Mouse (Mus musculus) kidney, embryonic 14.5 days (tissue): Measurements from ENCODE around the gene Ppp1r16b. TPM values are rescaled to one million over a fixed set of nuclear protein-coding genes. Genes with fewer than 3 reads are reported as not detected.

ENCODE experiments used
- ATAC-seq: fragments of 200-750 bp; cut with Nextera tagmentation; 2 replicates; pipeline ENCODE4 v1.8.0; 2017; ENCODE audit warnings: moderate number of reproducible peaks, mild to moderate bottlenecking, moderate TSS enrichment, moderate library complexity; ENCODE audit not compliant: low FRiP score, low TSS enrichment
- H3K27ac ChIP-seq: fragments of 300-500 bp; sonication (generic); 2 replicates; pipeline ENCODE4 v1.5.1; 2014; ENCODE audit warnings: low read depth, mild to moderate bottlenecking, low read length, moderate library complexity, mixed read lengths
- H3K27me3 ChIP-seq: fragments of 300-500 bp; sonication (generic); 2 replicates; pipeline ENCODE4 v1.6.1; 2014; ENCODE audit warnings: mild to moderate bottlenecking, low read length; ENCODE audit not compliant: control insufficient read depth, insufficient read depth
- H3K36me3 ChIP-seq: fragments of 300-500 bp; sonication (generic); 2 replicates; pipeline ENCODE4 v1.6.1; 2014; ENCODE audit warnings: low read length, mixed read lengths; ENCODE audit not compliant: control insufficient read depth, insufficient read depth
- H3K4me1 ChIP-seq: fragments of 300-500 bp; sonication (generic); 2 replicates; pipeline ENCODE4 v1.6.1; 2014; ENCODE audit warnings: low read length, mixed read lengths; ENCODE audit not compliant: control insufficient read depth, insufficient read depth
- H3K4me2 ChIP-seq: fragments of 300-500 bp; sonication (generic); replicated peaks from 2 replicates; pipeline ENCODE4 v1.6.1; 2014; ENCODE audit warnings: low read depth, mild to moderate bottlenecking, low read length
- H3K4me3 ChIP-seq: fragments of 300-500 bp; sonication (generic); 2 replicates; pipeline ENCODE4 v1.5.1; 2014; ENCODE audit warnings: mild to moderate bottlenecking, low read length
- H3K9ac ChIP-seq: fragments of 300-500 bp; sonication (generic); 2 replicates; pipeline ENCODE4 v1.6.1; 2014; ENCODE audit warnings: low read depth, mild to moderate bottlenecking, low read length, moderate library complexity
- H3K9me3 ChIP-seq: fragments of 300-500 bp; sonication (generic); 2 replicates; pipeline ENCODE4 v1.6.1; 2016; ENCODE audit warnings: low read length; ENCODE audit not compliant: control insufficient read depth
- WGBS: fragments of 180-500 bp; shearing (Covaris S2); extraction: QIAGEN DNeasy Blood & Tissue Kit; methylation state at CpG from one replicate; pipeline ENCODE4 v1.1.7; 2014; 5-methylcytosine and 5-hydroxymethylcytosine counted together
- polyA plus RNA-seq: library from polyadenylated mRNA; unstranded; fragments of >200 nt; fragmentation: Nextera tagmentation; extraction: Ambion mirVana; gene quantifications from 2 replicates; pipeline ENCODE4 v1.2.1, GENCODE M21; 2014

The Ppp1r16b gene
- polyA plus RNA-seq, 1 experiment from 2014 or later, result 17.3 TPM

- Histone ChIP-seq H3K4me2 (no peak overlapping the region), H3K27me3 (no peaks in the 10 kb centered on the region), H3K4me3 (no peak overlapping the region), H3K9ac (no peak overlapping the region), H3K36me3 (no peaks in the 10 kb centered on the region), H3K9me3 (0 out of 2 replicates have a peak, but pooled peaks cover 2% of the 10 kb centered on the region), H3K4me1 (no peaks in the 10 kb centered on the region), H3K27ac (no peak overlapping the region)
- WGBS, result 93% methylated on average over 6 of the region's 6 CpGs
- ATAC-seq, result no peak
Observed at GRCm38 (mm10) chr2:158705529-158705928, 40.3 kb downstream of the Ppp1r16b start.

DNA sequence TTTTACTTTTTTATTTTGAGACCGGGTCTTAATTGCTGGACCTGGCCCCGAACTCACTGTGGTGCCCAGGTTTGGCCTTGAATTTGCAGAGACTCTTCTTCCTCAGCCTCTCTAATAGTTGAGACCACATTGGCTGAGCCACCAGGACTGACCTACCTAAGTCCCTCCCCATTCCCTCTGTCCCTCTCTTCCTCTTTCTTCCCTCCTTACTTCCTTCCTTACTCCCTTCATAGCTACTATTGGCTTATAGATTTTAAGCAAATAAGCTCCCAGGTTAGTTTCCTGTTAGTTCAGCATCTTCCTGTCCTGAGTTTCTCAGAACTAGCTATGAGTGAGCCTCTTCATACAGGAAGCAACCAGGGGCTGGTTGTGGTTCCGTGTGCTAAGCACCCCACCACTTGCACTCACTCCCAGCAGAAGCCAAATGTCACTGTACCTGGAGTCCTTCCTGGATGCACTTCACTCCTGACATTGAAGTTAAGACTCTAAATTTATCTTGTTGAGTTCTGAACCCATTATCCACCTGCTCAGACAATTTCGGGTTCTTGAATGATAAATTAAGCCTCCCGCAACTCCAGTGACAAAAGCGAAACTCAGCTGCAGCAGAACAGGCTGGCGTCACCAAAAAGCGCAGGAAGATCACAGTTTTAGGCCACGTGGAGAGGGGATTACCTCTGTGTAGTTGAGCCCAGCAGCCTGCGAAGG, 41.7 kb downstream of the Ppp1r16b start:
- WGBS, result 91% methylated on average over 10 of the region's 10 CpGs
- Histone ChIP-seq H3K4me2 (no peak overlapping the region), H3K9ac (no peak overlapping the region), H3K4me3 (no peak overlapping the region), H3K36me3 (no peaks in the 10 kb centered on the region), H3K9me3 (0 out of 2 replicates have a peak, but pooled peaks cover 2% of the 10 kb centered on the region), H3K27ac (no peak overlapping the region), H3K4me1 (no peaks in the 10 kb centered on the region), H3K27me3 (no peaks in the 10 kb centered on the region)
- ATAC-seq, result no peak

GRCm38 (mm10) chr2:158708121-158708520, 42.9 kb downstream of the Ppp1r16b start:
- Histone ChIP-seq H3K27ac (no peak overlapping the region), H3K4me1 (0 out of 2 replicates have a peak, but pooled peaks cover 3% of the 10 kb centered on the region), H3K27me3 (no peaks in the 10 kb centered on the region), H3K9me3 (0 out of 2 replicates have a peak, but pooled peaks cover 2% of the 10 kb centered on the region), H3K36me3 (no peaks in the 10 kb centered on the region), H3K4me3 (no peak overlapping the region), H3K9ac (no peak overlapping the region), H3K4me2 (no peak overlapping the region)
- 93% methylated on average over 12 of the region's 12 CpGs for WGBS
- ATAC-seq, result no peak

- Histone ChIP-seq H3K27ac (no peak overlapping the region), H3K4me1 (0 out of 2 replicates have a peak, but pooled peaks cover 3% of the 10 kb centered on the region), H3K4me3 (no peak overlapping the region), H3K4me2 (no peak overlapping the region), H3K9me3 (no peaks in the 10 kb centered on the region), H3K9ac (no peak overlapping the region), H3K27me3 (no peaks in the 10 kb centered on the region), H3K36me3 (no peaks in the 10 kb centered on the region)
- 0 out of 2 replicates have a peak, but pooled peaks have one; percentile 43 for ATAC-seq
- WGBS, result 46% methylated on average over 12 of the region's 12 CpGs
Observed at GRCm38 (mm10) chr2:158711929-158712751, 46.9 kb downstream of the Ppp1r16b start.

GRCm38 (mm10) chr2:158714826-158715225, 49.6 kb downstream of the Ppp1r16b start:
- no peak overlapping the region for H3K4me2 ChIP-seq
- H3K36me3 ChIP-seq, result no peaks in the 10 kb centered on the region
- H3K27ac ChIP-seq, result no peak overlapping the region
- no peak for ATAC-seq
- 0 out of 2 replicates have a peak, but pooled peaks cover 3% of the 10 kb centered on the region for H3K4me1 ChIP-seq
- no peak overlapping the region for H3K9ac ChIP-seq
- WGBS, result 81% methylated on average over 6 of the region's 6 CpGs
- H3K4me3 ChIP-seq, result no peak overlapping the region
- no peaks in the 10 kb centered on the region for H3K27me3 ChIP-seq
- no peaks in the 10 kb centered on the region for H3K9me3 ChIP-seq

- no peaks in the 10 kb centered on the region for H3K9me3 ChIP-seq
- no peak for ATAC-seq
- no peak overlapping the region for H3K27ac ChIP-seq
- no peak overlapping the region for H3K4me2 ChIP-seq
- H3K4me3 ChIP-seq, result no peak overlapping the region
- 45% methylated on average over 5 of the region's 5 CpGs for WGBS
- no peaks in the 10 kb centered on the region for H3K36me3 ChIP-seq
- H3K27me3 ChIP-seq, result no peaks in the 10 kb centered on the region
- 0 out of 2 replicates have a peak, but pooled peaks cover 3% of the 10 kb centered on the region for H3K4me1 ChIP-seq
- no peak overlapping the region for H3K9ac ChIP-seq
Observed at GRCm38 (mm10) chr2:158716066-158716465, 50.9 kb downstream of the Ppp1r16b start.

DNA sequence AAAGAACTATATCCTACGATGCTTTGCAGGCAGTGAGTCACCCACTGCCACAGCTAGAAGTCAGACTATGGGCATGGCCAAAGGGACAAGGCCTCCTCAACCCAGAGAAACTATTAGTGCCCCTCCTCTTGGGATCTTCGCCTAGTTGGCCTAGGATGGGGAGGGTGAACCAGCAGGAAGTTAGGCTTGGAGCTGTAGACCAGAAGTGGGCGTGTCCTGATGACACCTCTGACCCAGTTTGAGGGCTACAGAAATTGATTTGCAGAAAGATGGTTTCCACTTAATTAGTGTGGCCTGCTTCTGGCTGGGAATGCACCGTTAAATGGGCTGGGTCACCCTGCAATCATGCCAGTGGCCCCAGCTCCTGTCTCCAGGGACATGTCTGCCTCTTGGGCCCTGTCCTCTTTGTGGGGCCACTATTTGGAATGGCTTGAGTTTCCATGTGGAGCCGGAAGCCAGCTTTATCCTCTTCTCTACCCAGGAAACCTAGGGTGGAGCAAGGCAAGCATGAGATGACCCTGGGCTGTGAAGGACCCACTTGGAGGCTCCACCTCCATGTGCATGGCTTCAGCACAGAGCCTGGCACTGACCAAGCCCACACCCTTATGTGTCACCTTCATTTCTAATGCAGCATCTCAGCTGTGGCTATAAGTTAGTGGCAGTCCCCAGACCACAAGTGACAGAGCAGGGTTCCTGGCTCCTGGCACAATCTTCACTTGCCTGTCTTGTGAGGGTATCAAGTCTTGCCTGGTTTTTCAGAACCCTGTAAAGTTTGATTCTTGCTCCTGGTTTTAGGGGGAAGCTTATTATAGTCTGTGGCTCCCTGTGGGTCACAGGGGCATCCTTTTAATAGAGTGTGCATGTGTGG, 52.6 kb downstream of the Ppp1r16b start:
- H3K9ac ChIP-seq, result no peak overlapping the region
- no peaks in the 10 kb centered on the region for H3K9me3 ChIP-seq
- H3K27me3 ChIP-seq, result no peaks in the 10 kb centered on the region
- H3K4me2 ChIP-seq, result no peak overlapping the region
- WGBS, result 79% methylated on average over 5 of the region's 5 CpGs
- no peak overlapping the region for H3K27ac ChIP-seq
- no peaks in the 10 kb centered on the region for H3K36me3 ChIP-seq
- H3K4me3 ChIP-seq, result no peak overlapping the region
- H3K4me1 ChIP-seq, result no peaks in the 10 kb centered on the region
- no peak for ATAC-seq

GRCm38 (mm10) chr2:158718816-158719549, 53.8 kb downstream of the Ppp1r16b start:
- ATAC-seq, result no peak
- H3K27ac ChIP-seq, result no peak overlapping the region
- H3K9me3 ChIP-seq, result no peaks in the 10 kb centered on the region
- no peak overlapping the region for H3K4me2 ChIP-seq
- no peak overlapping the region for H3K4me3 ChIP-seq
- no peak overlapping the region for H3K9ac ChIP-seq
- 80% methylated on average over 12 of the region's 12 CpGs for WGBS
- no peaks in the 10 kb centered on the region for H3K36me3 ChIP-seq
- no peaks in the 10 kb centered on the region for H3K27me3 ChIP-seq
- no peaks in the 10 kb centered on the region for H3K4me1 ChIP-seq
